Mouse (Mus musculus): ENCODE measurements around the gene Rab25. TPM values are rescaled to one million over a fixed set of nuclear protein-coding genes. Genes with fewer than 3 reads are reported as not detected.

Rab25 gene
- polyA plus RNA-seq, 1 experiment from 2014 or later = 252 TPM

DNA sequence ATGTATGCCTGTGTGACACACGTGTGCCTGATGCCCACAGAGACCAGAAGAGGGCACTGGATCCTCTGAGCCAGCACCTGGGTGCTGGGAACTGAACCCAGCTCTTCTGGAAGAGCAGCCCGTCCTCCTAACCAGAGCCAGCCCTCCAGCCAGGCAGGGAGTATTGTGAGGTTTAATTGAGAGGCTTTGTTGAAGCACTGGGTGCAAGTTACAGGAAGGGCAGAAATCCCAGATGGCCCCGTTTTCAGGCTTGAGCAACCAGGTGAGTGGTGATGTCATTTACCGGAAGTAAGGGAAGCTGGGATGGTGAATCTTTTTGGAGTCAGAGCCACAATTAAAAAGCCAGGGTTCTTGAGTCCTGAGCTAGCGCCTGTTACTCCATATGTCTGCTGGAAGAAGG, 23.1 kb downstream of the Rab25 start:
- Histone ChIP-seq H3K4me1 (replicated peaks; ENCODE audit: control insufficient read depth, insufficient read depth) (peaks cover 3% of the 10 kb centered on the region; the same call in 1 of the 2 replicates), H3K4me2 (replicated peaks; ENCODE audit: low read depth) (no peak overlapping the region), H3K27me3 (ENCODE audit: control insufficient read depth, insufficient read depth, low read length) (no peaks in the 10 kb centered on the region), H3K36me3 (ENCODE audit: control insufficient read depth, insufficient read depth, low read length) (no peaks in the 10 kb centered on the region), H3K27ac (replicated peaks) (no peak overlapping the region), H3K4me3 (ENCODE audit: low read depth, low read length) (no peak overlapping the region), H3K9me3 (ENCODE audit: control insufficient read depth, low read length) (no peaks in the 10 kb centered on the region), H3K9ac (ENCODE audit: low read length) (no peak overlapping the region)
- TF ChIP-seq CTCF (IDR thresholded peaks at IDR 0.05; ENCODE audit: low read depth) = peak; percentile 17; the same call in 1 of the 2 replicates
- TF ChIP-seq EP300 (optimal IDR thresholded peaks at IDR 0.05) = no peak
- 79% methylated on average over 5 of the region's 5 CpGs for WGBS
- no peak for ATAC-seq (ENCODE audit: low FRiP score, low TSS enrichment)
- DNase-seq (ENCODE audit: low spot score) = no peak

DNA sequence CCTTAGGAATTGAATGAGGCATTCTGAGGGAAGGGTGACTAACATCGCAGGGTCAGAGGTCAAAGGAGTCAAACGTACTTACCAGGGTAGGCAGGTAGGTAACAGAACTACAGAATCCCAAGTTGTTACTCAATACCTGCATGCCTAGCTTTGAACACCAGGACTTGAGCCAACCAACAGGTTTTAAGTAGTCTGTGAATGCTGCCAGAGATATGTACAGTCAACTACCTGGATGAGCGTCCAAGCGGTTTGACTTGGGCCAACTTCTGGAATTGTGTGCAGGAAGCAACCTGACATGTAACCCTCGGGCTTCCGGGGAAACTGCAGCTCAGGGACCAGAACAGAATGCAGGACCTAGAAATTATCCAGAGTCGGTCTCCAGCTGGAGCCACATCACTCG, 25.1 kb downstream of the Rab25 start:
- H3K9me3 ChIP-seq (ENCODE audit: control insufficient read depth, low read length) = no peaks in the 10 kb centered on the region
- H3K36me3 ChIP-seq (ENCODE audit: control insufficient read depth, insufficient read depth, low read length) = no peaks in the 10 kb centered on the region
- TF ChIP-seq CTCF (IDR thresholded peaks at IDR 0.05; ENCODE audit: low read depth) (no peak), EP300 (optimal IDR thresholded peaks at IDR 0.05) (no peak)
- H3K27ac ChIP-seq (replicated peaks) = no peak overlapping the region
- H3K9ac ChIP-seq (ENCODE audit: low read length) = no peak overlapping the region
- H3K27me3 ChIP-seq (ENCODE audit: control insufficient read depth, insufficient read depth, low read length) = no peaks in the 10 kb centered on the region
- no peak for ATAC-seq (ENCODE audit: low FRiP score, low TSS enrichment)
- 71% methylated on average over 8 of the region's 8 CpGs for WGBS
- H3K4me3 ChIP-seq (ENCODE audit: low read depth, low read length) = no peak overlapping the region
- no peak overlapping the region for H3K4me2 ChIP-seq (replicated peaks; ENCODE audit: low read depth)
- peaks cover 3% of the 10 kb centered on the region; the same call in 1 of the 2 replicates for H3K4me1 ChIP-seq (replicated peaks; ENCODE audit: control insufficient read depth, insufficient read depth)
- no peak for DNase-seq (ENCODE audit: low spot score)

DNA sequence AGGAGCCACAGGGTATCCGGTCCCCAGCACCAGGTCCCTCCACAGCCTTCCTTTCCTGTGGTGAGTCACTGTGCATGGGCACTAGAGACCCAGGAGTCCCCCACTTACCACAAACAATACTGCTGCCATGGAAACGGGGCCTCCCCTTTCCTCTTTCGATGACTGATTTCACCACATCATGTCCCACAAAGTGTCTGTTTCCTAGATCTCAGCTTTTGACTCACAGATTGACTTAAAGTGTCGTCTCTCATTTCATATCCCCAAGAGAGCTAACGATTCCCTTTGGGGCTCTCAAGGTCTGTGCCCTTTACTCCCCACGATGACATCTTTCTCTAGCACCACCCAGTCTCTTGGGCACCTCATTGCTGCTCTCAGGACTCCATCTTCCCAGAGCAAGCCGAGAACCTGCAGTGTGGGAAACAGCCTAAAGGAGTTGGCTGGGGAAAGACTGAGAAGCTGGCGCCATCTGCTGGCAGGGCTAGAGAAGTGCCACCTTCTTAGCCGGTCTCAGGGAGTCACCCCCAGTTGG, 26.2 kb downstream of the Rab25 start:
- peak; percentile 41; the same call in 1 of the 2 replicates for ATAC-seq (ENCODE audit: low FRiP score, low TSS enrichment)
- WGBS = 32% methylated on average over 9 of the region's 9 CpGs

DNA sequence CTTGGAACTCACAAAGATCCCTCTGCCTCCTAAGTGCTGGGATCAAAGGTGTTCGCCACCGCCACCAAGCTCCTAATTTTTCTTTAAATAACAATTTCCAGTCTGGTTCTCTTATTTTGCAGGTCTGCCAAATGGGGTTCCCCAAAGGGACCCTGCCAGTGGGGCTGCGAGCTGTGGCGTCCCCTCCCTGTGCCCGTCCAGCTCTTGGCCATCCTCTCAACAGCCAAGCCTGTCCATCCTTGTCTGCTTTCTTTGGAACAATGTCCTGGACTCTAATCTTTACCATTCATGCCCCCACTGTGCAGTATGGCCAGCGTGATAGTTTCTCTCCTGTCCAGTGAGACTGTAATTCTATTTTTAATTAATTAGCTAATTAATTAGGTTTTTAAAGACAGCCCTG, 26.9 kb downstream of the Rab25 start:
- no peak overlapping the region for H3K4me3 ChIP-seq (ENCODE audit: low read depth, low read length)
- TF ChIP-seq EP300 (optimal IDR thresholded peaks at IDR 0.05) (no peak), CTCF (IDR thresholded peaks at IDR 0.05; ENCODE audit: low read depth) (no peak)
- no peaks in the 10 kb centered on the region for H3K36me3 ChIP-seq (ENCODE audit: control insufficient read depth, insufficient read depth, low read length)
- no peak overlapping the region for H3K4me2 ChIP-seq (replicated peaks; ENCODE audit: low read depth)
- 94% methylated on average over 6 of the region's 6 CpGs for WGBS
- H3K27ac ChIP-seq (replicated peaks) = no peak overlapping the region
- H3K27me3 ChIP-seq (ENCODE audit: control insufficient read depth, insufficient read depth, low read length) = no peaks in the 10 kb centered on the region
- no peak overlapping the region for H3K9ac ChIP-seq (ENCODE audit: low read length)
- no peaks in the 10 kb centered on the region for H3K9me3 ChIP-seq (ENCODE audit: control insufficient read depth, low read length)
- DNase-seq (ENCODE audit: low spot score) (no peak), ATAC-seq (ENCODE audit: low FRiP score, low TSS enrichment) (no peak)
- H3K4me1 ChIP-seq (replicated peaks; ENCODE audit: control insufficient read depth, insufficient read depth) = peaks cover 3% of the 10 kb centered on the region; the same call in 1 of the 2 replicates

More for the DNA sequence above, 26.2 kb downstream of the Rab25 start:
- no peak for TF ChIP-seq EP300 (optimal IDR thresholded peaks at IDR 0.05)
- TF ChIP-seq CTCF (IDR thresholded peaks at IDR 0.05; ENCODE audit: low read depth) = peak; percentile 98
- Histone ChIP-seq H3K4me2 (replicated peaks; ENCODE audit: low read depth) (no peak overlapping the region), H3K9ac (ENCODE audit: low read length) (no peak overlapping the region), H3K4me3 (ENCODE audit: low read depth, low read length) (no peak overlapping the region), H3K27me3 (ENCODE audit: control insufficient read depth, insufficient read depth, low read length) (no peaks in the 10 kb centered on the region), H3K27ac (replicated peaks) (no peak overlapping the region), H3K9me3 (ENCODE audit: control insufficient read depth, low read length) (no peaks in the 10 kb centered on the region), H3K36me3 (ENCODE audit: control insufficient read depth, insufficient read depth, low read length) (no peaks in the 10 kb centered on the region), H3K4me1 (replicated peaks; ENCODE audit: control insufficient read depth, insufficient read depth) (peaks cover 3% of the 10 kb centered on the region; the same call in 1 of the 2 replicates)
- DNase-seq (ENCODE audit: low spot score) = peak; percentile 76

DNA sequence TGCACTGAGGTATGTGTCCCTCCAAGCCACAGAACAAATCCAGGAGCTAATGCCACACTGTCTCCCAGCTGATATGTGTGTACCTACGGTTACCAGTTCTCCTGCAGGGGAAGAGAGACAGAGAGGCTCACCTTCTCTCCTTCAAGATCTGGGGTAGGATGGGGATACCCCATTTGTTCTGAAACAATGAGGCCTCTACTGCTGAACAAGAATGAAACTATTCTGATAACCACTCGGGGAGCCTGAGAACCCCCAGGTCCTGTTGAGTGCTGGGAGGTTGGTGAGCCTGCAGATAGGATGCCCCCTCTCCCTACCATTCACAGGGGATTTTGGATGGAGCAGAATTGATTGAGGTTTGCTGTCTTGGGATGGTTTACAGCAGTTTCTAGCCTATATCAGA, 28.0 kb downstream of the Rab25 start:
- ATAC-seq (ENCODE audit: low FRiP score, low TSS enrichment) = no peak
- H3K4me1 ChIP-seq (replicated peaks; ENCODE audit: control insufficient read depth, insufficient read depth) = no peaks in the 10 kb centered on the region
- H3K27me3 ChIP-seq (ENCODE audit: control insufficient read depth, insufficient read depth, low read length) = no peaks in the 10 kb centered on the region
- H3K4me3 ChIP-seq (ENCODE audit: low read depth, low read length) = no peak overlapping the region
- no peak overlapping the region for H3K27ac ChIP-seq (replicated peaks)
- no peaks in the 10 kb centered on the region for H3K9me3 ChIP-seq (ENCODE audit: control insufficient read depth, low read length)
- no peak for TF ChIP-seq CTCF (IDR thresholded peaks at IDR 0.05; ENCODE audit: low read depth)
- no peak overlapping the region for H3K9ac ChIP-seq (ENCODE audit: low read length)
- no peaks in the 10 kb centered on the region for H3K36me3 ChIP-seq (ENCODE audit: control insufficient read depth, insufficient read depth, low read length)
- no peak for DNase-seq (ENCODE audit: low spot score)
- no peak overlapping the region for H3K4me2 ChIP-seq (replicated peaks; ENCODE audit: low read depth)
- WGBS = 86% methylated on average over 2 of the region's 2 CpGs

DNA sequence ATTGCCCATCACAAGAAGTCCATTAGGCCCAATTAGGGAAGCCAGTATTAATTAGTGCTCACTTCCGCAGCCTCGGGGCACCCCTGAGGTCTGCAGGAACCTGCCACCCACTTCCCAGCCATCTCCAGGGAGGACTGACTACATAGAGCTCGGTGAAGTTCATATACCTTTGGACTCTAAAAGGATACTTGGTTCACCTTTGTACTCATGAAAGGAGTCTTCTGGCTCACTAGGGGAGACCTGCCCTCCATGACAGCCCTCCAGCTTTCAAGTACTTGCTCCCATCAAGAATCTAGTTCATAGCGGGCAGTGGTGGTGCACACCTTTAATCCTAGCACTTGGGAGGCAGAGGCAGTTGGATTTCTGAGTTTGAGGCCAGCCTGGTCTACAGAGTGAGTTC, 29.7 kb downstream of the Rab25 start:
- H3K27me3 ChIP-seq (ENCODE audit: control insufficient read depth, insufficient read depth, low read length) = no peaks in the 10 kb centered on the region
- no peak for DNase-seq (ENCODE audit: low spot score)
- H3K27ac ChIP-seq (replicated peaks) = no peak overlapping the region
- no peak for TF ChIP-seq EP300 (optimal IDR thresholded peaks at IDR 0.05)
- no peak for TF ChIP-seq CTCF (IDR thresholded peaks at IDR 0.05; ENCODE audit: low read depth)
- no peak overlapping the region for H3K9ac ChIP-seq (ENCODE audit: low read length)
- peaks cover 10% of the 10 kb centered on the region for H3K4me1 ChIP-seq (replicated peaks; ENCODE audit: control insufficient read depth, insufficient read depth)
- H3K4me2 ChIP-seq (replicated peaks; ENCODE audit: low read depth) = no peak overlapping the region
- no peaks in the 10 kb centered on the region for H3K9me3 ChIP-seq (ENCODE audit: control insufficient read depth, low read length)
- ATAC-seq (ENCODE audit: low FRiP score, low TSS enrichment) = no peak
- H3K4me3 ChIP-seq (ENCODE audit: low read depth, low read length) = no peak overlapping the region
- 90% methylated on average over 4 of the region's 4 CpGs for WGBS
- H3K36me3 ChIP-seq (ENCODE audit: control insufficient read depth, insufficient read depth, low read length) = no peaks in the 10 kb centered on the region

All from stomach, postnatal 0 days (tissue).